Mouse (Mus musculus) kidney, adult 2 months (tissue): ENCODE measurements around the gene Kcnj9.

Experiments used
- CTCF ChIP-seq: fragments of 200-500 bp; conservative IDR thresholded peaks from 2 replicates; pipeline ENCODE4 v1.5.1; 2011; ENCODE audit warnings: low read depth, mild to moderate bottlenecking, control low read depth, low read length, moderate library complexity, mixed read lengths; ENCODE audit not compliant: insufficient read depth, insufficient read length
- POLR2A ChIP-seq: fragments of 200-500 bp; IDR thresholded peaks from one replicate; pipeline ENCODE4 v1.6.1; 2011; ENCODE audit warnings: low read depth, low read length, control low read depth

DNA sequence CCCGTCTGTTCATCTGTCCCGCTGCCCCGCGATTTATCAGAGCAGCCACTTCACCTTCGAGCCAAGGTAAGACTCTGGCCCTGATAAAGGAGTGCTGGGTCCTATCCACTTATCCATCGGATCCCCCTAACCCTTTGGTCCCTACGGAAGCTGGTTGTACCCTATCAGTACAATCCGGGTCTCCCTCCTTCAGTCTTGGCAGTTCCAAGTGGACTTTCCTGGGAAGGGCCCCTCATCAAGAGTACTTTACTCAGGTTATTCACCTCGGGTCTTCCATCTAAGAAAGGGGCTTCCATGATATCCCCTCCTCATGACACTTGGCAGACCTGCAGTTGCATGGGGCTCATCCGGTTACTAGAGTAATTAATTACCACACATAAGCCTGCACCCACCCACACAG, 12.3 kb upstream of the Kcnj9 start:
- TF ChIP-seq CTCF (no peak), POLR2A (no peak)
